Mouse (Mus musculus) testis, adult 2 months (tissue): ENCODE measurements around the gene Men1. TPM values are rescaled to one million over a fixed set of nuclear protein-coding genes. Genes with fewer than 3 reads are reported as not detected.
A peak's percentile ranks its signal among the peaks of the same experiment; 100 is the strongest.

ENCODE experiments used
- H3K27ac ChIP-seq: fragments of 200-500 bp; 2 replicates; pipeline ENCODE4 v1.5.1; 2012; ENCODE audit warnings: low read depth, low read length; ENCODE audit not compliant: control insufficient read depth, insufficient read depth
- H3K27me3 ChIP-seq: fragments of 200-500 bp; 2 replicates; pipeline ENCODE4 v1.6.1; 2012; ENCODE audit warnings: mild to moderate bottlenecking, low read length, moderate library complexity; ENCODE audit not compliant: control insufficient read depth, insufficient read depth
- H3K36me3 ChIP-seq: fragments of 200-500 bp; 2 replicates; pipeline ENCODE4 v1.6.1; 2012; ENCODE audit warnings: mild to moderate bottlenecking, low read length; ENCODE audit not compliant: control insufficient read depth, insufficient read depth
- H3K4me1 ChIP-seq: fragments of 200-500 bp; 2 replicates; pipeline ENCODE4 v1.6.1; 2012; ENCODE audit warnings: low read length; ENCODE audit not compliant: control insufficient read depth, insufficient read depth
- H3K4me3 ChIP-seq: fragments of 200-500 bp; 2 replicates; pipeline ENCODE4 v1.5.1; 2012; ENCODE audit warnings: low read depth, mild to moderate bottlenecking, low read length, moderate library complexity, mixed read lengths; ENCODE audit not compliant: control insufficient read depth
- CTCF ChIP-seq: fragments of 200-500 bp; IDR thresholded peaks from 2 replicates; pipeline ENCODE4 v1.5.1; 2012; ENCODE audit warnings: low read depth, mild to moderate bottlenecking, inconsistent platforms, low read length, moderate library complexity; ENCODE audit not compliant: control insufficient read depth, insufficient read depth, insufficient replicate concordance
- POLR2A ChIP-seq: fragments of 200-500 bp; IDR thresholded peaks from 2 replicates; pipeline ENCODE4 v1.6.1; 2012; ENCODE audit warnings: low read depth, mild to moderate bottlenecking, inconsistent platforms, low read length, moderate library complexity; ENCODE audit not compliant: control insufficient read depth
- polyA plus RNA-seq: library from polyadenylated mRNA; depleted of rRNA; stranded (reverse); fragments of >200 nt; gene quantifications from 2 replicates; pipeline ENCODE4 v1.2.3, GENCODE M21; 2012; rRNA removed

The Men1 gene
- polyA plus RNA-seq, 1 experiment: 24.6 TPM

GRCm38 (mm10) chr19:6385821-6386220 lies 51.0 kb downstream of the Men1 start:
- H3K27me3 ChIP-seq: no peaks in the 10 kb centered on the region
- TF ChIP-seq CTCF: no peak
- no peak for TF ChIP-seq POLR2A
- H3K27ac ChIP-seq: no peak overlapping the region

GRCm38 (mm10) chr19:6386234-6386633 lies 51.5 kb downstream of the Men1 start:
- H3K4me3 ChIP-seq: no peak overlapping the region
- H3K36me3 ChIP-seq: no peaks in the 10 kb centered on the region
- H3K4me1 ChIP-seq: no peaks in the 10 kb centered on the region
- no peaks in the 10 kb centered on the region for H3K27me3 ChIP-seq
- TF ChIP-seq CTCF (no peak), POLR2A (no peak)
- no peak overlapping the region for H3K27ac ChIP-seq

More at GRCm38 (mm10) chr19:6385821-6386220, 51.0 kb downstream of the Men1 start:
- no peak overlapping the region for H3K4me3 ChIP-seq
- no peaks in the 10 kb centered on the region for H3K4me1 ChIP-seq
- no peaks in the 10 kb centered on the region for H3K36me3 ChIP-seq

GRCm38 (mm10) chr19:6388006-6388405 lies 53.2 kb downstream of the Men1 start:
- Histone ChIP-seq H3K36me3 (no peaks in the 10 kb centered on the region), H3K4me1 (no peaks in the 10 kb centered on the region), H3K4me3 (no peak overlapping the region), H3K27me3 (no peaks in the 10 kb centered on the region), H3K27ac (no peak overlapping the region)
- TF ChIP-seq CTCF (peak; percentile 9; the same call in 1 of the 2 replicates), POLR2A (no peak)

- H3K4me3 ChIP-seq: peak overlapping the region; percentile 8
- H3K27me3 ChIP-seq: no peaks in the 10 kb centered on the region
- no peak for TF ChIP-seq POLR2A
- no peak for TF ChIP-seq CTCF
- H3K36me3 ChIP-seq: no peaks in the 10 kb centered on the region
- no peaks in the 10 kb centered on the region for H3K4me1 ChIP-seq
- H3K27ac ChIP-seq: no peak overlapping the region
These were observed 55.0 kb downstream of the Men1 start for GRCm38 (mm10) chr19:6389803-6390202.

- H3K4me3 ChIP-seq: no peak overlapping the region
- H3K27ac ChIP-seq: no peak overlapping the region
- no peaks in the 10 kb centered on the region for H3K36me3 ChIP-seq
- TF ChIP-seq POLR2A (no peak), CTCF (no peak)
- H3K27me3 ChIP-seq: no peaks in the 10 kb centered on the region
- no peaks in the 10 kb centered on the region for H3K4me1 ChIP-seq
These were observed 55.5 kb downstream of the Men1 start for GRCm38 (mm10) chr19:6390251-6390650.

Other genes with a start within 250 kb of the Men1 start
- 20.9 and 22.0 TPM in 2 replicates for gene Cdca5, start 250.0 kb upstream of the Men1 start, polyA plus RNA-seq
- 78.6 and 90.7 TPM in 2 replicates for gene AC131692.1, start 240.6 kb upstream of the Men1 start, polyA plus RNA-seq
- 4.0 TPM in 2 replicates for gene Naaladl1, start 229.2 kb upstream of the Men1 start, polyA plus RNA-seq
- gene Sac3d1, start 216.3 kb upstream of the Men1 start, polyA plus RNA-seq: 22.3 and 26.8 TPM in 2 replicates
- gene Snx15, start 206.7 kb upstream of the Men1 start, polyA plus RNA-seq: 13.7 and 15.7 TPM in 2 replicates
- 0.83 and 1.1 TPM in 2 replicates for gene Batf2, start 194.0 kb upstream of the Men1 start, polyA plus RNA-seq
- 61.5 and 65.5 TPM in 2 replicates for gene Arl2, start 193.4 kb upstream of the Men1 start, polyA plus RNA-seq
- 19.0 and 20.7 TPM in 2 replicates for gene Majin, start 150.6 kb upstream of the Men1 start, polyA plus RNA-seq
- 3.8 and 4.3 TPM in 2 replicates for gene Gpha2, start 108.6 kb upstream of the Men1 start, polyA plus RNA-seq
- 4.6 TPM in 2 replicates for gene Ppp2r5b, start 99.1 kb upstream of the Men1 start, polyA plus RNA-seq
- gene Atg2a, start 93.3 kb upstream of the Men1 start, polyA plus RNA-seq: 40.2 and 40.5 TPM in 2 replicates
- 521 and 642 TPM in 2 replicates for gene Ehd1, start 58.3 kb upstream of the Men1 start, polyA plus RNA-seq
- 5.3 and 5.4 TPM in 2 replicates for gene Cdc42bpg, start 28.5 kb upstream of the Men1 start, polyA plus RNA-seq
- 21.4 and 24.8 TPM in 2 replicates for gene Map4k2, start 6.2 kb downstream of the Men1 start, polyA plus RNA-seq
- 167 and 174 TPM in 2 replicates for gene Sf1, start 28.7 kb downstream of the Men1 start, polyA plus RNA-seq
- 6.9 and 7.6 TPM in 2 replicates for gene Pygm, start 49.4 kb downstream of the Men1 start, polyA plus RNA-seq
- gene Rasgrp2, start 64.4 kb downstream of the Men1 start, polyA plus RNA-seq: 8.2 and 8.4 TPM in 2 replicates
- gene Nrxn2, start 83.8 kb downstream of the Men1 start, polyA plus RNA-seq: 2.5 and 3.2 TPM in 2 replicates
- gene Slc22a12, start 208.1 kb downstream of the Men1 start, polyA plus RNA-seq: 6.9 and 7.3 TPM in 2 replicates